Mouse (Mus musculus) neural tube, embryonic 11.5 days (tissue): ENCODE measurements around the gene Mrc1. TPM values are rescaled to one million over a fixed set of nuclear protein-coding genes. Genes with fewer than 3 reads are reported as not detected.

Experiments used
- ATAC-seq: fragments of 200-750 bp; cut with Nextera tagmentation; 2 replicates; pipeline ENCODE4 v1.8.0; 2017; ENCODE audit warnings: moderate number of reproducible peaks, mild to moderate bottlenecking, moderate TSS enrichment, moderate library complexity; ENCODE audit not compliant: insufficient read depth, low FRiP score, low TSS enrichment
- DNase-seq: peaks from one replicate; pipeline ENCODE4 v3.0.0-alpha.2; 2015; ENCODE audit warnings: low spot score
- H3K27ac ChIP-seq: fragments of 300-500 bp; sonication (generic); 2 replicates; pipeline ENCODE4 v1.5.1; 2014; ENCODE audit warnings: low read depth, mild to moderate bottlenecking, low read length
- H3K27me3 ChIP-seq: fragments of 300-500 bp; sonication (generic); 2 replicates; pipeline ENCODE4 v1.6.1; 2014; ENCODE audit warnings: mild to moderate bottlenecking, low read length, mixed read lengths; ENCODE audit not compliant: control insufficient read depth, insufficient read depth
- H3K36me3 ChIP-seq: fragments of 300-500 bp; sonication (generic); 2 replicates; pipeline ENCODE4 v1.6.1; 2014; ENCODE audit warnings: mild to moderate bottlenecking, low read length, moderate library complexity, mixed read lengths; ENCODE audit not compliant: control insufficient read depth, insufficient read depth
- H3K4me1 ChIP-seq: fragments of 300-500 bp; sonication (generic); 2 replicates; pipeline ENCODE4 v1.6.1; 2014; ENCODE audit warnings: low read length, mixed read lengths; ENCODE audit not compliant: control insufficient read depth, insufficient read depth
- H3K4me2 ChIP-seq: fragments of 300-500 bp; sonication (generic); 2 replicates; pipeline ENCODE4 v1.6.1; 2014; ENCODE audit warnings: low read depth, mild to moderate bottlenecking, moderate library complexity
- H3K4me3 ChIP-seq: fragments of 300-500 bp; sonication (generic); 2 replicates; pipeline ENCODE4 v1.5.1; 2014; ENCODE audit warnings: low read depth, low read length
- H3K9ac ChIP-seq: fragments of 300-500 bp; sonication (generic); 2 replicates; pipeline ENCODE4 v1.6.1; 2014; ENCODE audit warnings: mild to moderate bottlenecking, low read length
- H3K9me3 ChIP-seq: fragments of 300-500 bp; sonication (generic); 2 replicates; pipeline ENCODE4 v1.6.1; 2016; ENCODE audit warnings: low read length; ENCODE audit not compliant: control insufficient read depth
- WGBS: fragments of 180-500 bp; shearing (Covaris S2); extraction: QIAGEN DNeasy Blood & Tissue Kit; methylation state at CpG from one replicate; pipeline ENCODE4 v1.1.7; 2014; 5-methylcytosine and 5-hydroxymethylcytosine counted together
- polyA plus RNA-seq: library from polyadenylated mRNA; unstranded; fragments of >200 nt; fragmentation: Nextera tagmentation; extraction: Ambion mirVana; gene quantifications from 2 replicates; pipeline ENCODE4 v1.2.1, GENCODE M21; 2014

The Mrc1 gene
- polyA plus RNA-seq, 1 experiment from 2014 or later, result 3.1 TPM

GRCm38 (mm10) chr2:14232897-14233296 is 3.7 kb downstream of the Mrc1 start:
- Histone ChIP-seq H3K36me3 (no peaks in the 10 kb centered on the region), H3K4me3 (no peak overlapping the region), H3K27ac (no peak overlapping the region), H3K9me3 (no peaks in the 10 kb centered on the region), H3K27me3 (no peaks in the 10 kb centered on the region), H3K4me1 (no peaks in the 10 kb centered on the region), H3K9ac (no peak overlapping the region), H3K4me2 (no peak overlapping the region)
- WGBS, result 100% methylated on average over 1 of the region's 1 CpGs
- DNase-seq (no peak), ATAC-seq (no peak)

DNA sequence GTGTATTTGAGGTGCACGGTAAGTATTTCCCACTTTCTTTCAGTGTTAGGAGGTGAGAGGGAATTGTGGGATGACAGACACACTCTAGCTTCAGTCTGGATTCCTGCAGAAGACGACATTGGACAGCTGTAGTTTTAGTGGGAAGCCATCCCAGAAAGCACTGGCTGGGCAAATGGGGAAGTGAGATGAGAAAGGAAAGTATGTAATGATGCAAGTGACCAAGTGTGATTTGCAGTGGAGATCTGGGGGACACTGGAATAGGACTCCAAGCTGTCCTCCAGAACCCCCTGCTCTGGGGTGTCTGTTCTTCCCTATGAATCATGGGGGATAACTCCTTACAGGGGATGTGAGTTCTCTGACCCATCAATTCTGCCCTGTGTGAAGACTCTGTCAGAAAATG is 4.8 kb downstream of the Mrc1 start:
- Histone ChIP-seq H3K9me3 (no peaks in the 10 kb centered on the region), H3K4me3 (no peak overlapping the region), H3K9ac (no peak overlapping the region), H3K4me2 (no peak overlapping the region), H3K36me3 (no peaks in the 10 kb centered on the region), H3K27me3 (no peaks in the 10 kb centered on the region), H3K4me1 (no peaks in the 10 kb centered on the region), H3K27ac (no peak overlapping the region)
- DNase-seq (no peak), ATAC-seq (no peak)
- 72% methylated on average over 2 of the region's 2 CpGs for WGBS

- no peak overlapping the region for H3K4me2 ChIP-seq
- H3K4me1 ChIP-seq, result no peaks in the 10 kb centered on the region
- ATAC-seq (no peak), DNase-seq (no peak)
- no peak overlapping the region for H3K27ac ChIP-seq
- H3K4me3 ChIP-seq, result no peak overlapping the region
- WGBS, result 88% methylated on average over 5 of the region's 5 CpGs
- no peaks in the 10 kb centered on the region for H3K27me3 ChIP-seq
- no peaks in the 10 kb centered on the region for H3K36me3 ChIP-seq
- no peak overlapping the region for H3K9ac ChIP-seq
- no peaks in the 10 kb centered on the region for H3K9me3 ChIP-seq
Measured at GRCm38 (mm10) chr2:14235319-14235718, 6.1 kb downstream of the Mrc1 start.

DNA sequence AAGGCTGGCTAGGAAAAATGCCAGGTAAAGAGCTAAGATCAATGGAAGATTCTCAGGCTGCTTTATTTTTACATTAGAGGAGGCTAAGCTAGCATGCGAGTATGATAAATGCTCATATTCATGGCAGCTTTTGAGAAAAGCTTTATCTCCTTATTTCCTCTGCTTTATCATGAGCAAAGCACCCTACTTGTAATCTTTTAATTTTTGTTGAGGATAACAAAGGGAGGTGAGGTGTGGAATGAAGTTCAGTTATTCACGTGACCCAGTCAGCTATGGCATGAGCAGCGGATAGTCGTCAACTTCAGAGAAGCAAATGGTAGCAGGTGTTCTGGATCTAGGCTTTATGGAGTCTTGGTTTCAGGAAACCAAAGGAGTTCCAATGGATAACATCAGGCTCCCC is 7.7 kb downstream of the Mrc1 start:
- no peaks in the 10 kb centered on the region for H3K4me1 ChIP-seq
- H3K27ac ChIP-seq, result no peak overlapping the region
- no peaks in the 10 kb centered on the region for H3K27me3 ChIP-seq
- H3K9me3 ChIP-seq, result no peaks in the 10 kb centered on the region
- DNase-seq (no peak), ATAC-seq (no peak)
- H3K36me3 ChIP-seq, result no peaks in the 10 kb centered on the region
- H3K4me2 ChIP-seq, result no peak overlapping the region
- WGBS, result 94% methylated on average over 4 of the region's 4 CpGs
- no peak overlapping the region for H3K4me3 ChIP-seq
- no peak overlapping the region for H3K9ac ChIP-seq

- Histone ChIP-seq H3K4me3 (no peak overlapping the region), H3K9ac (no peak overlapping the region), H3K27ac (no peak overlapping the region), H3K4me1 (no peaks in the 10 kb centered on the region), H3K27me3 (no peaks in the 10 kb centered on the region), H3K4me2 (no peak overlapping the region), H3K9me3 (no peaks in the 10 kb centered on the region), H3K36me3 (no peaks in the 10 kb centered on the region)
- DNase-seq (no peak), ATAC-seq (no peak)
- WGBS, result 60% methylated on average over 4 of the region's 4 CpGs
Measured at GRCm38 (mm10) chr2:14237723-14238122, 8.5 kb downstream of the Mrc1 start.

DNA sequence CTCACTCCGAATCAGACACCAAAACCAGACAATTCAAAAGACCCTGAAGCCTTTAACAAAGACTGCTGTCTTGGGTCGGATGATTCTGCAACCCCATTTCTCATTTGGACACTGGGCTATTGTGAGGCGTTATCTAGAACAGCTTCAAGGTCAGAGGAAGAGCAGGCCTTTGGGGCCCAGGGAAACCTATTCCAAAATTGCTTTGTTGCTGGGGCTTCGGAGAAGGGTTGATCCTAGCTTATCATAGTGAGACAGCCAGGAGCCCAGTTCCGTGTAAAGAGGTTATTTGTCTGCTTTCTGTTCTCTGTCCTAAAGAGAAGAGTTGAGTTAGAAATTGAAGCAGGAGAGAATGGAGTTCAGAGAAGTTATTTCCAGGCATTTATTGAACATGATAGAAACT is 10.0 kb downstream of the Mrc1 start:
- Histone ChIP-seq H3K27ac (no peak overlapping the region), H3K36me3 (no peaks in the 10 kb centered on the region), H3K27me3 (no peaks in the 10 kb centered on the region), H3K4me3 (no peak overlapping the region), H3K4me1 (no peaks in the 10 kb centered on the region), H3K9ac (no peak overlapping the region), H3K4me2 (no peak overlapping the region), H3K9me3 (no peaks in the 10 kb centered on the region)
- WGBS, result 58% methylated on average over 5 of the region's 5 CpGs
- DNase-seq (no peak), ATAC-seq (no peak)

DNA sequence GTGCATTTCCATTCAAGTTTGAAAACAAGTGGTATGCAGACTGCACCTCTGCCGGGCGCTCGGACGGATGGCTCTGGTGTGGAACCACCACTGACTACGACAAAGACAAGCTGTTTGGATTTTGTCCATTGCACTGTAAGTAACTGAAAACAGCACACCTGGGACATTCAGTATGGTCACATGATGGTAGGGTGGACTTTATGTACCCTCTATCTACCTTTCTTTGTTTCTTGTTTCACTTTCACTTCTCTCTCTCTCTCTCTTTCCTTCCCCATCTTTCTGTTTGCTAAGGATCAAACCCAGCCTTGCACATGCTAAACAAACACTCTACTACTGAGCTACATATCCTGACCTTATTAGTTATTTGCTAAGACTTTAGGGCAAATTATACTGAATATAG is 15.0 kb downstream of the Mrc1 start:
- WGBS, result 92% methylated on average over 5 of the region's 5 CpGs
- no peaks in the 10 kb centered on the region for H3K27me3 ChIP-seq
- DNase-seq (no peak), ATAC-seq (no peak)
- H3K9ac ChIP-seq, result no peak overlapping the region
- no peaks in the 10 kb centered on the region for H3K9me3 ChIP-seq
- H3K27ac ChIP-seq, result no peak overlapping the region
- H3K4me2 ChIP-seq, result no peak overlapping the region
- H3K36me3 ChIP-seq, result no peaks in the 10 kb centered on the region
- H3K4me1 ChIP-seq, result no peaks in the 10 kb centered on the region
- no peak overlapping the region for H3K4me3 ChIP-seq

DNA sequence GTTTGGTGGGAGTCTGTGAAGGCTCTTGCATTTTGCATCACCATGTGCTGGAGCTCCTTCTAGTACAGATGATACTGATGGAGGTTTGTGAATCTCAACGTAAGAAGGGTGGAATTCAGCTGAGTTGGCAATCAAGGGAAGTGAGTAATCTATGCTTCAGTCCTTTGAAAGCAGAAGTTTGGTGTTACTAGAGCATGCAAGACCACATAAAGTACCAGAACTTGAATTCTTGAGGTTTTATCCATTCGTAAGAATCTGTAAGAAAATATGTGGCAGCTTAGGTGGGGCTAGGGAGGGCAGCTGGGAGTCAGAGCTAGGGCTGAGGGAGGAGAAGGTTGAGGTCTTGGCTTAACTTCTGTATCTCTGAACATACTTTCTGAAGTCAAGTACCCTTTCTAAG is 15.5 kb downstream of the Mrc1 start:
- Histone ChIP-seq H3K27me3 (no peaks in the 10 kb centered on the region), H3K9me3 (no peaks in the 10 kb centered on the region), H3K27ac (no peak overlapping the region), H3K4me3 (no peak overlapping the region), H3K4me2 (no peak overlapping the region), H3K4me1 (no peaks in the 10 kb centered on the region), H3K9ac (no peak overlapping the region), H3K36me3 (no peaks in the 10 kb centered on the region)
- no peak for ATAC-seq
- no peak for DNase-seq
- 85% methylated on average over 2 of the region's 2 CpGs for WGBS

DNA sequence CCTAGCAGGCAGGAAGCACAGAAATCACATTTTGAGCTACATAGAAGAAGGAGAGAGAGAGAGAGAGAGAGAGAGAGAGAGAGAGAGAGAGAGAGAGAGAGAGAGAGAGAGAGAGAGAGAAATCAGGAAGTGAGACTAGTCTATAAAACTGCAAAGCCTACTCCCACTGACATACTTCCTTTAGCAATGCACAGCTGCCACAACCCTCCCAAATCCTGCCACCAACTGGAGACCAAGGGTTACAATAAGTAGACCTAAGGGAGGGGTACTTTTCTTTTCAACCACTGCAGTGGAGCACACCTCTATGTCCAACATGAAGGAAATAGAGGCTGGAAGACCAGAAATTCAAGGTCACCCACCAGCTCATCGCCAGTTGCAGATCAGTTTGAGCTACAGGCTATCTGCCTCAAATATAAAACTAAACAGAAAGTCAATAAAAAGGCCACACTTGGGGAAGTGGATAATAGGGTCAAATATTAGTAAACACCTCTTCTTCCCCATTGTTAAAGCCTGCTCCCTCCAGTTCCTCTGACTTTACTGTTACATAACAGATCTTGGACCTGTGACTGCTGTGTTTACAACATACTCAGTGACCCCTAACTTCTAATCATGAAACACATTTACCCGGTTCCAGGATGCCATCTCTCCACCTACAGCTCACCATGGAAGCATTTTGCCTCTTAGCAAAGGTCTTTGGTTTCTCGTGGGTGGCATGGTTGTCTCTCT is 20.8 kb downstream of the Mrc1 start:
- H3K9me3 ChIP-seq, result no peaks in the 10 kb centered on the region
- WGBS, result 82% methylated on average over 3 of the region's 3 CpGs
- H3K4me2 ChIP-seq, result no peak overlapping the region
- no peak overlapping the region for H3K27ac ChIP-seq
- no peaks in the 10 kb centered on the region for H3K27me3 ChIP-seq
- ATAC-seq (no peak), DNase-seq (no peak)
- H3K36me3 ChIP-seq, result no peaks in the 10 kb centered on the region
- no peak overlapping the region for H3K4me3 ChIP-seq
- no peaks in the 10 kb centered on the region for H3K4me1 ChIP-seq
- H3K9ac ChIP-seq, result no peak overlapping the region
